Mouse (Mus musculus) bone marrow, adult 2 months (tissue): Measurements from ENCODE around the gene Tcerg1l.

Experiments used
- CTCF ChIP-seq: fragments of 200-500 bp; IDR thresholded peaks from 2 replicates; pipeline ENCODE4 v1.5.1; 2011; ENCODE audit warnings: low read length, control low read depth; ENCODE audit not compliant: control insufficient read depth, insufficient read depth
- POLR2A ChIP-seq: fragments of 200-500 bp; IDR thresholded peaks from 2 replicates; pipeline ENCODE4 v1.6.1; 2011; ENCODE audit warnings: low read depth, mild to moderate bottlenecking, control low read depth, low read length, borderline replicate concordance; ENCODE audit not compliant: control insufficient read depth

- TF ChIP-seq CTCF: no peak
- TF ChIP-seq POLR2A: no peak
These were observed 150.8 kb downstream of the Tcerg1l start for GRCm38 (mm10) chr7:138246684-138247083.
